8 mouse cellular contexts compared by ENCODE assay signal in genomic region chr13:63627184-63627893, GRCm38 (mm10). TPM values are rescaled to one million over a fixed set of nuclear protein-coding genes. Genes with fewer than 3 reads are reported as not detected.
A peak's percentile ranks its signal among the peaks of the same experiment; 100 is the strongest.
DNase-seq lines count a peak whose midpoint lies in the region; ATAC-seq lines count a peak whose summit lies in the region.

No protein-coding gene starts in this region.

- H3K4me1 ChIP-seq in hindbrain, embryonic 11.5 days (replicated peaks; ENCODE audit: control insufficient read depth, insufficient read depth, low read length) = no peaks in the 10 kb centered on the region
- peaks cover 4% of the 10 kb centered on the region; the same call in 1 of the 2 replicates for H3K4me1 ChIP-seq in midbrain, embryonic 16.5 days (ENCODE audit: control insufficient read depth, insufficient read depth, low read length)

- peak overlapping the region; percentile 47; the same call in 1 of the 2 replicates for H3K27ac ChIP-seq in hindbrain, embryonic 11.5 days (ENCODE audit: low read depth, low read length)
- no peak overlapping the region for H3K27ac ChIP-seq in midbrain, embryonic 16.5 days (ENCODE audit: low read length)

- H3K9ac ChIP-seq in hindbrain, embryonic 11.5 days (ENCODE audit: low read depth, low read length) = no peak overlapping the region
- no peak overlapping the region for H3K9ac ChIP-seq in midbrain, embryonic 16.5 days (ENCODE audit: low read depth, low read length)

- no peaks in the 10 kb centered on the region for H3K27me3 ChIP-seq in hindbrain, embryonic 11.5 days (ENCODE audit: control insufficient read depth, insufficient read depth, low read length)
- peaks cover 7% of the 10 kb centered on the region for H3K27me3 ChIP-seq in midbrain, embryonic 16.5 days (ENCODE audit: control insufficient read depth, insufficient read depth, low read depth, low read length)

- H3K4me3 ChIP-seq in hindbrain, embryonic 11.5 days (ENCODE audit: low read depth, low read length) = no peak overlapping the region
- peak overlapping the region; percentile 19 for H3K4me3 ChIP-seq in midbrain, embryonic 16.5 days (ENCODE audit: low read depth, low read length)

- H3K36me3 ChIP-seq in hindbrain, embryonic 11.5 days (ENCODE audit: control insufficient read depth, insufficient read depth, low read length) = no peaks in the 10 kb centered on the region
- H3K36me3 ChIP-seq in midbrain, embryonic 16.5 days (ENCODE audit: control insufficient read depth, insufficient read depth, low read length) = no peaks in the 10 kb centered on the region

- ATAC-seq in hindbrain, embryonic 11.5 days (ENCODE audit: low FRiP score) = peak; percentile 78
- peak; percentile 86 for ATAC-seq in midbrain, embryonic 16.5 days

- peak; percentile 2 to 4 for DNase-seq in layer of hippocampus, postnatal 36 days
- DNase-seq in layer of hippocampus, adult 8-10 months (ENCODE audit: low spot score in 2 of 2) = no peak
- peak; percentile 66 for DNase-seq in embryo, embryonic 9.5 days (ENCODE audit: extremely low spot score)
- peak; percentile 72 for DNase-seq in hindbrain, embryonic 11.5 days (ENCODE audit: low spot score)
- no peak for DNase-seq in heart, postnatal 4 days
- no peak for DNase-seq in adipocyte (ENCODE audit: low spot score)
- no peak for DNase-seq in spleen, adult 18-20 months

- peak overlapping the region; percentile 28 for H3K4me2 ChIP-seq in hindbrain, embryonic 11.5 days (replicated peaks; ENCODE audit: low read depth, low read length)
- peak overlapping the region; percentile 47 for H3K4me2 ChIP-seq in midbrain, embryonic 16.5 days (ENCODE audit: low read length)

- WGBS in hindbrain, embryonic 11.5 days = 42% methylated on average over 20 of the region's 20 CpGs
- WGBS in midbrain, embryonic 16.5 days = 10% methylated on average over 20 of the region's 20 CpGs

- no peaks in the 10 kb centered on the region for H3K9me3 ChIP-seq in hindbrain, embryonic 11.5 days (ENCODE audit: control insufficient read depth, low read length)
- no peaks in the 10 kb centered on the region for H3K9me3 ChIP-seq in midbrain, embryonic 16.5 days (replicated peaks; ENCODE audit: control insufficient read depth, low read length, poor library complexity, severe bottlenecking)

RNA-seq across cellular contexts. Expression of gene Ptch1, which starts 53.9 kb away (rescaled TPM):
- 10 to 100 TPM; 41.0 to 49.1 TPM for total RNA-seq in layer of hippocampus, postnatal 36 days (2021)
- total RNA-seq in layer of hippocampus, adult 8-10 months (2022) = 10 to 100 TPM; 43.2 to 67.4 (median 50.6) TPM
- 19.5 and 28.4 TPM in 2 replicates for polyA plus RNA-seq in hindbrain, embryonic 11.5 days (2014; fragmentation: Nextera tagmentation; extraction: Ambion mirVana)
- polyA plus RNA-seq in midbrain, embryonic 16.5 days (2015; fragmentation: Nextera tagmentation; extraction: Ambion mirVana) = 14.3 and 15.0 TPM in 2 replicates
- total RNA-seq in heart, postnatal 4 days (2021) = 10 to 100 TPM; 23.7 to 25.5 TPM

Comparison
In these comparisons a context has a peak if more than half of its experiments do, and no peak if none do; other contexts are left out.
1. DNase-seq: peak in layer of hippocampus, postnatal 36 days (2 of 2), embryo, embryonic 9.5 days (single experiment) and hindbrain, embryonic 11.5 days (single experiment); none in layer of hippocampus, adult 8-10 months (0 of 2), heart, postnatal 4 days (single experiment), adipocyte (single experiment) and spleen, adult 18-20 months (0 of 2).